Mouse (Mus musculus): ENCODE measurements around the gene Slc25a19. TPM values are rescaled to one million over a fixed set of nuclear protein-coding genes. Genes with fewer than 3 reads are reported as not detected.

Gene Slc25a19
- total RNA-seq, 2 experiments from 2014 or later, result 19.6 to 32.1 TPM

- ATAC-seq (replicated peaks; ENCODE audit: low FRiP score, low TSS enrichment, poor library complexity, severe bottlenecking), result no peak
Observed at GRCm38 (mm10) chr11:115642705-115643104, 14.6 kb upstream of the Slc25a19 start.

GRCm38 (mm10) chr11:115641664-115642036, 13.6 kb upstream of the Slc25a19 start:
- ATAC-seq (replicated peaks; ENCODE audit: low FRiP score, low TSS enrichment, poor library complexity, severe bottlenecking), result peak; percentile 40

GRCm38 (mm10) chr11:115640978-115641663, 13.0 kb upstream of the Slc25a19 start:
- ATAC-seq (replicated peaks; ENCODE audit: low FRiP score, low TSS enrichment, poor library complexity, severe bottlenecking), result peak; percentile 30

- no peak for ATAC-seq (replicated peaks; ENCODE audit: low FRiP score, low TSS enrichment, poor library complexity, severe bottlenecking)
Observed at GRCm38 (mm10) chr11:115640311-115640828, 12.3 kb upstream of the Slc25a19 start.

GRCm38 (mm10) chr11:115639540-115639939, 11.4 kb upstream of the Slc25a19 start:
- no peak for ATAC-seq (replicated peaks; ENCODE audit: low FRiP score, low TSS enrichment, poor library complexity, severe bottlenecking)

GRCm38 (mm10) chr11:115638498-115639409, 10.7 kb upstream of the Slc25a19 start:
- no peak for ATAC-seq (replicated peaks; ENCODE audit: low FRiP score, low TSS enrichment, poor library complexity, severe bottlenecking)

- ATAC-seq (replicated peaks; ENCODE audit: low FRiP score, low TSS enrichment, poor library complexity, severe bottlenecking), result no peak
Observed at GRCm38 (mm10) chr11:115636960-115637359, 8.9 kb upstream of the Slc25a19 start.

GRCm38 (mm10) chr11:115635484-115635883, 7.4 kb upstream of the Slc25a19 start:
- no peak for ATAC-seq (replicated peaks; ENCODE audit: low FRiP score, low TSS enrichment, poor library complexity, severe bottlenecking)

- ATAC-seq (replicated peaks; ENCODE audit: low FRiP score, low TSS enrichment, poor library complexity, severe bottlenecking), result no peak
Observed at GRCm38 (mm10) chr11:115635041-115635440, 6.9 kb upstream of the Slc25a19 start.

- ATAC-seq (replicated peaks; ENCODE audit: low FRiP score, low TSS enrichment, poor library complexity, severe bottlenecking), result no peak
Observed at GRCm38 (mm10) chr11:115634109-115634508, 6.0 kb upstream of the Slc25a19 start.

- no peak for ATAC-seq (replicated peaks; ENCODE audit: low FRiP score, low TSS enrichment, poor library complexity, severe bottlenecking)
Observed at GRCm38 (mm10) chr11:115632862-115633261, 4.8 kb upstream of the Slc25a19 start.

GRCm38 (mm10) chr11:115632247-115632646, 4.2 kb upstream of the Slc25a19 start:
- ATAC-seq (replicated peaks; ENCODE audit: low FRiP score, low TSS enrichment, poor library complexity, severe bottlenecking), result no peak

GRCm38 (mm10) chr11:115631505-115631890, 3.4 kb upstream of the Slc25a19 start:
- no peak for ATAC-seq (replicated peaks; ENCODE audit: low FRiP score, low TSS enrichment, poor library complexity, severe bottlenecking)

- 0 out of 2 replicates have a peak, but pooled peaks have one; percentile 20 for ATAC-seq (replicated peaks; ENCODE audit: low FRiP score, low TSS enrichment, poor library complexity, severe bottlenecking)
Observed at GRCm38 (mm10) chr11:115630532-115631504, 2.7 kb upstream of the Slc25a19 start.

GRCm38 (mm10) chr11:115629734-115630531, 1.8 kb upstream of the Slc25a19 start:
- ATAC-seq (replicated peaks; ENCODE audit: low FRiP score, low TSS enrichment, poor library complexity, severe bottlenecking), result no peak

GRCm38 (mm10) chr11:115628465-115629101, 488 bp upstream of the Slc25a19 start:
- no peak for ATAC-seq (replicated peaks; ENCODE audit: low FRiP score, low TSS enrichment, poor library complexity, severe bottlenecking)

- no peak for ATAC-seq (replicated peaks; ENCODE audit: low FRiP score, low TSS enrichment, poor library complexity, severe bottlenecking)
Observed at GRCm38 (mm10) chr11:115626824-115627616, 1.1 kb downstream of the Slc25a19 start.
